36 mouse cellular contexts compared by ENCODE assay signal in genomic region chr6:100522495-100522894, GRCm38 (mm10).
"Had no signal": no experiment of that assay in that cellular context is flagged by ENCODE, and none has a peak within 500 bp of the region (broad histone marks: within the 10 kb centered on the region; RNA-seq: fewer than 3 reads in every experiment).

No protein-coding gene starts in this region.

- H3K27ac ChIP-seq: heart, adult 2 months; heart, embryonic 10.5 days; heart, embryonic 13.5 days; heart, embryonic 15.5 days; hindbrain, embryonic 10.5 days; hindbrain, embryonic 12.5 days; hindbrain, embryonic 13.5 days; hindbrain, embryonic 14.5 days; hindbrain, embryonic 15.5 days; hindbrain, postnatal 0 days; intestine, embryonic 15.5 days; kidney, embryonic 15.5 days; kidney, postnatal 0 days; layer of hippocampus, adult 2 months had no signal

- DNase-seq: heart, adult 18-20 months; heart, adult 2 months; heart, postnatal 10 days; heart, postnatal 14 days; heart, postnatal 36 days; heart, postnatal 4 days; kidney, adult 11 months; kidney, adult 18-20 months; kidney, adult 2 months; kidney, adult 8-10 months; kidney, adult 9 months; kidney, postnatal 10 days; kidney, postnatal 14 days; kidney, postnatal 25 days; kidney, postnatal 36 days; kidney, postnatal 4 days; layer of hippocampus, adult 9-11 months had no signal

- H3K36me3 ChIP-seq: heart, embryonic 10.5 days; heart, embryonic 12.5 days; heart, embryonic 13.5 days; heart, embryonic 15.5 days; hindbrain, embryonic 10.5 days; hindbrain, embryonic 12.5 days; hindbrain, embryonic 13.5 days; hindbrain, embryonic 15.5 days; intestine, embryonic 15.5 days; kidney, embryonic 15.5 days had no signal

- H3K9me3 ChIP-seq: heart, embryonic 10.5 days; heart, embryonic 12.5 days; heart, embryonic 13.5 days; heart, embryonic 15.5 days; hindbrain, embryonic 12.5 days; hindbrain, embryonic 13.5 days; hindbrain, embryonic 15.5 days; intestine, embryonic 15.5 days; kidney, embryonic 15.5 days had no signal

- ATAC-seq: hindbrain, embryonic 16.5 days; hindbrain, postnatal 0 days; inflammation-experienced regulatory T-cells, adult 6 months; intestine, embryonic 15.5 days; intestine, embryonic 16.5 days; intestine, postnatal 0 days had no signal

- H3K4me2 ChIP-seq: heart, embryonic 11.5 days; heart, embryonic 12.5 days; heart, embryonic 13.5 days; heart, embryonic 15.5 days; hindbrain, embryonic 12.5 days; hindbrain, embryonic 13.5 days; hindbrain, embryonic 14.5 days; hindbrain, embryonic 15.5 days; intestine, embryonic 15.5 days; kidney, embryonic 15.5 days had no signal

- H3K4me3 ChIP-seq: heart, adult 2 months; heart, embryonic 10.5 days; heart, embryonic 12.5 days; heart, embryonic 13.5 days; heart, embryonic 15.5 days; hindbrain, embryonic 10.5 days; hindbrain, embryonic 12.5 days; hindbrain, embryonic 13.5 days; hindbrain, embryonic 15.5 days; intestine, embryonic 15.5 days; kidney, embryonic 15.5 days; layer of hippocampus, adult 2 months had no signal

- H3K9ac ChIP-seq: heart, embryonic 12.5 days; heart, embryonic 13.5 days; heart, embryonic 15.5 days; hindbrain, embryonic 12.5 days; hindbrain, embryonic 13.5 days; hindbrain, embryonic 14.5 days; hindbrain, embryonic 15.5 days; intestine, embryonic 15.5 days; kidney, embryonic 15.5 days had no signal

- H3K27me3 ChIP-seq: intestine, embryonic 15.5 days had no signal
